In genomic region chr17:88042099-88043086, GRCm38 (mm10) we compare ENCODE assay signal across 8 mouse cellular contexts. TPM values are rescaled to one million over a fixed set of nuclear protein-coding genes. Genes with fewer than 3 reads are reported as not detected.
DNase-seq lines count a peak whose midpoint lies in the region; ATAC-seq lines count a peak whose summit lies in the region.

No protein-coding gene starts in this region.

- peak; percentile 79 for ATAC-seq in midbrain, embryonic 11.5 days (ENCODE audit: low FRiP score)
- ATAC-seq in heart, embryonic 16.5 days (replicated peaks; ENCODE audit: extremely low read depth, insufficient read depth, low FRiP score) = peak; percentile 82
- peak; percentile 71; the same call in 1 of the 2 replicates for ATAC-seq in limb, embryonic 12.5 days (ENCODE audit: insufficient number of reproducible peaks, insufficient read depth, low FRiP score, low TSS enrichment, low read depth)
- peak; percentile 53; the same call in 1 of the 2 replicates for ATAC-seq in midbrain, embryonic 14.5 days (ENCODE audit: low FRiP score, low TSS enrichment)

- H3K4me1 ChIP-seq in midbrain, embryonic 11.5 days (ENCODE audit: control insufficient read depth, insufficient read depth, low read length) = peaks cover 3% of the 10 kb centered on the region; the same call in 1 of the 2 replicates
- peaks cover 10% of the 10 kb centered on the region for H3K4me1 ChIP-seq in midbrain, embryonic 10.5 days
- peaks cover 13% of the 10 kb centered on the region for H3K4me1 ChIP-seq in heart, embryonic 16.5 days (ENCODE audit: control insufficient read depth, insufficient read depth, low read length)
- peaks cover 4% of the 10 kb centered on the region; the same call in 1 of the 2 replicates for H3K4me1 ChIP-seq in limb, embryonic 12.5 days (replicated peaks)
- peaks cover 16% of the 10 kb centered on the region; the same call in 1 of the 2 replicates for H3K4me1 ChIP-seq in midbrain, embryonic 14.5 days (ENCODE audit: control insufficient read depth, insufficient read depth, low read length)

- no peak overlapping the region; the same call in 1 of the 2 replicates for H3K4me2 ChIP-seq in midbrain, embryonic 11.5 days
- no peak overlapping the region for H3K4me2 ChIP-seq in heart, embryonic 16.5 days (ENCODE audit: low read depth, low read length)
- H3K4me2 ChIP-seq in limb, embryonic 12.5 days = no peak overlapping the region
- no peak overlapping the region for H3K4me2 ChIP-seq in midbrain, embryonic 14.5 days (ENCODE audit: low read length)

- H3K9me3 ChIP-seq in midbrain, embryonic 11.5 days (ENCODE audit: control insufficient read depth, low read length) = no peaks in the 10 kb centered on the region
- no peaks in the 10 kb centered on the region for H3K9me3 ChIP-seq in midbrain, embryonic 10.5 days (replicated peaks)
- no peaks in the 10 kb centered on the region for H3K9me3 ChIP-seq in heart, embryonic 16.5 days (replicated peaks; ENCODE audit: control insufficient read depth, low read length)
- H3K9me3 ChIP-seq in limb, embryonic 12.5 days = no peaks in the 10 kb centered on the region
- no peaks in the 10 kb centered on the region for H3K9me3 ChIP-seq in midbrain, embryonic 14.5 days (ENCODE audit: control insufficient read depth, low read length)

- WGBS in midbrain, embryonic 11.5 days = 70% methylated on average over 12 of the region's 12 CpGs
- 79% methylated on average over 12 of the region's 12 CpGs for WGBS in midbrain, embryonic 10.5 days
- WGBS in heart, embryonic 16.5 days = 59% methylated on average over 12 of the region's 12 CpGs
- WGBS in limb, embryonic 12.5 days = 74% methylated on average over 12 of the region's 12 CpGs
- 39% methylated on average over 12 of the region's 12 CpGs for WGBS in midbrain, embryonic 14.5 days

- H3K9ac ChIP-seq in midbrain, embryonic 11.5 days (ENCODE audit: low read length) = no peak overlapping the region
- H3K9ac ChIP-seq in heart, embryonic 16.5 days (ENCODE audit: low read length) = no peak overlapping the region
- H3K9ac ChIP-seq in limb, embryonic 12.5 days (replicated peaks) = no peak overlapping the region
- H3K9ac ChIP-seq in midbrain, embryonic 14.5 days (replicated peaks; ENCODE audit: low read length) = no peak overlapping the region

- no peaks in the 10 kb centered on the region for H3K36me3 ChIP-seq in midbrain, embryonic 11.5 days (ENCODE audit: control insufficient read depth, insufficient read depth, low read length)
- peaks cover 12% of the 10 kb centered on the region for H3K36me3 ChIP-seq in midbrain, embryonic 10.5 days
- no peaks in the 10 kb centered on the region for H3K36me3 ChIP-seq in heart, embryonic 16.5 days (ENCODE audit: control insufficient read depth, insufficient read depth)
- H3K36me3 ChIP-seq in limb, embryonic 12.5 days = peaks cover 8% of the 10 kb centered on the region
- H3K36me3 ChIP-seq in midbrain, embryonic 14.5 days (ENCODE audit: control insufficient read depth, insufficient read depth, low read length) = no peaks in the 10 kb centered on the region; the same call in 1 of the 2 replicates

- H3K4me3 ChIP-seq in midbrain, embryonic 11.5 days (ENCODE audit: low read depth, low read length) = no peak overlapping the region
- no peak overlapping the region for H3K4me3 ChIP-seq in midbrain, embryonic 10.5 days
- H3K4me3 ChIP-seq in heart, embryonic 16.5 days (ENCODE audit: low read length) = no peak overlapping the region
- H3K4me3 ChIP-seq in limb, embryonic 12.5 days (replicated peaks) = no peak overlapping the region
- no peak overlapping the region for H3K4me3 ChIP-seq in midbrain, embryonic 14.5 days (replicated peaks; ENCODE audit: low read depth, low read length)

- DNase-seq in midbrain, embryonic 11.5 days (ENCODE audit: low spot score, missing footprints) = no peak
- no peak for DNase-seq in midbrain, embryonic 10.5 days (ENCODE audit: low spot score)
- DNase-seq in midbrain, embryonic 14.5 days = peak; percentile 37
- peak; percentile 67 to 75 for DNase-seq in thymus, postnatal 10 days (ENCODE audit: low spot score in 2 of 2)
- DNase-seq in left cerebral cortex, adult 18-20 months (ENCODE audit: low spot score in 2 of 2) = no peak
- no peak for DNase-seq in left cerebral cortex, adult 8-10 months (ENCODE audit: low spot score in 2 of 2)

- H3K27me3 ChIP-seq in midbrain, embryonic 11.5 days (ENCODE audit: control insufficient read depth, insufficient read depth, low read length) = no peaks in the 10 kb centered on the region
- no peaks in the 10 kb centered on the region for H3K27me3 ChIP-seq in midbrain, embryonic 10.5 days (ENCODE audit: low read depth, poor library complexity, severe bottlenecking)
- H3K27me3 ChIP-seq in heart, embryonic 16.5 days (ENCODE audit: control insufficient read depth, insufficient read depth, low read length) = no peaks in the 10 kb centered on the region
- H3K27me3 ChIP-seq in limb, embryonic 12.5 days = no peaks in the 10 kb centered on the region
- no peaks in the 10 kb centered on the region for H3K27me3 ChIP-seq in midbrain, embryonic 14.5 days (ENCODE audit: control insufficient read depth, insufficient read depth, low read length)

- no peak overlapping the region for H3K27ac ChIP-seq in midbrain, embryonic 11.5 days (ENCODE audit: low read depth, low read length)
- no peak overlapping the region for H3K27ac ChIP-seq in midbrain, embryonic 10.5 days (replicated peaks)
- H3K27ac ChIP-seq in heart, embryonic 16.5 days (ENCODE audit: low read length) = no peak overlapping the region
- H3K27ac ChIP-seq in limb, embryonic 12.5 days = no peak overlapping the region
- no peak overlapping the region for H3K27ac ChIP-seq in midbrain, embryonic 14.5 days (replicated peaks; ENCODE audit: low read depth, low read length)

RNA-seq across cellular contexts. Expression of gene Fbxo11, which starts 22.7 kb away (rescaled TPM):
- polyA plus RNA-seq in midbrain, embryonic 11.5 days (2014; fragmentation: Nextera tagmentation; extraction: Ambion mirVana) = 39.0 and 41.2 TPM in 2 replicates
- 17.5 and 18.7 TPM in 2 replicates for polyA plus RNA-seq in midbrain, embryonic 10.5 days (2016; fragmentation: Nextera tagmentation; extraction: Ambion mirVana)
- polyA plus RNA-seq in heart, embryonic 16.5 days (2015; fragmentation: Nextera tagmentation; extraction: Ambion mirVana) = 9.7 and 10.0 TPM in 2 replicates
- 23.5 and 29.1 TPM in 2 replicates for polyA plus RNA-seq in limb, embryonic 12.5 days (2016; fragmentation: Nextera tagmentation; extraction: Ambion mirVana)
- polyA plus RNA-seq in midbrain, embryonic 14.5 days (2014; fragmentation: Nextera tagmentation; extraction: Ambion mirVana) = 51.3 and 53.9 TPM in 2 replicates
- 100 to 1,000 TPM; 112 to 118 TPM for total RNA-seq in left cerebral cortex, adult 18-20 months (2021)
- total RNA-seq in left cerebral cortex, adult 8-10 months (2022) = 100 to 1,000 TPM; 110 to 121 (median 120) TPM

Comparison
In these comparisons a context has a peak if more than half of its experiments do, and no peak if none do; other contexts are left out.
1. DNase-seq: peak in midbrain, embryonic 14.5 days (single experiment) and thymus, postnatal 10 days (2 of 2); none in midbrain, embryonic 11.5 days (single experiment), midbrain, embryonic 10.5 days (single experiment), left cerebral cortex, adult 18-20 months (0 of 2) and left cerebral cortex, adult 8-10 months (0 of 2).
2. Peak in every context shown above with its lines, with median percentiles within 50 percentile points of each other: ATAC-seq.